19 mouse cellular contexts compared by ENCODE assay signal in the genomic region with DNA sequence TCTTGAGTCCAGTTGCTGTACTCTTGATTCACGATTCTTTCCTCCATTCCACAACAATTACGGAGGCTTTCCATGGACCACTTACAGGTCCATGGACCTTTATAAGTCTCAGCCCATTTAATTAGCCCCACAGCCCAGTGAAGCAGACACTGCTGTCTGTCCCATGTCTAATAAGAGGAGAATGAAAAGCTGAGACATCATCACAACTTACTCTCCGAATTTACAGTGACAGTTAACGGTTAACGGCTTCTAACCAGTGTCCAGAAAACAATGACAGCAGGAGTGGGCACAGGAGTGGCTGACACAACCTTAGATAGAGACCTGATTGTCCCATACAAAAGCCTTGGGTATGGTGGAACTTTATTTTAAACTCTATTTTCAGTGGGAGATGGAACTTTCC.
DNase-seq lines count a peak whose midpoint lies in the region; ATAC-seq lines count a peak whose summit lies in the region.
"Had no signal": no experiment of that assay in that cellular context is flagged by ENCODE, and none has a peak within 500 bp of the region (broad histone marks: within the 10 kb centered on the region; RNA-seq: fewer than 3 reads in every experiment).

No protein-coding gene starts in this region.

- no peak overlapping the region for H3K27ac ChIP-seq in hindbrain, embryonic 16.5 days (ENCODE audit: low read depth, low read length)

- 89% methylated on average over 5 of the region's 5 CpGs for WGBS in hindbrain, embryonic 16.5 days

- intact Hi-C loops in left cerebral cortex, postnatal 36 days (cut with DNase I), result no loop called here

- no peak overlapping the region for H3K9ac ChIP-seq in hindbrain, embryonic 16.5 days (ENCODE audit: low read depth, low read length)

- no peaks in the 10 kb centered on the region for H3K9me3 ChIP-seq in hindbrain, embryonic 16.5 days (ENCODE audit: control insufficient read depth, low read length)

- no peak for ATAC-seq in hindbrain, embryonic 16.5 days
- ATAC-seq: activated CD4-positive, CD25-positive, alpha-beta regulatory T cell, adult 4 months; CD4-positive, CD25-positive, alpha-beta regulatory T cell, adult 4 months; Patski had no signal

- no peaks in the 10 kb centered on the region for H3K4me1 ChIP-seq in hindbrain, embryonic 16.5 days (ENCODE audit: control insufficient read depth, insufficient read depth, low read depth, low read length)

- H3K4me3 ChIP-seq in hindbrain, embryonic 16.5 days (ENCODE audit: low read length), result no peak overlapping the region

- peak; percentile 60 for DNase-seq in retina, embryonic 14.5 days (ENCODE audit: low spot score)
- DNase-seq in retina, postnatal 1 day, result peak; percentile 68
- no peak for DNase-seq in left cerebral cortex, postnatal 36 days (ENCODE audit: low spot score in 2 of 2)
- DNase-seq: adrenal gland, adult 2 months; adrenal gland, adult 8-10 months; adrenal gland, postnatal 10 days; adrenal gland, postnatal 14 days; adrenal gland, postnatal 25 days; adrenal gland, postnatal 36 days; B cell, adult 2 months; cerebellum, adult 11 months; cerebellum, adult 11-12 months; cerebellum, adult 18-20 months had no signal

- H3K36me3 ChIP-seq in hindbrain, embryonic 16.5 days (ENCODE audit: control insufficient read depth, insufficient read depth, low read length), result no peaks in the 10 kb centered on the region
- H3K36me3 ChIP-seq: G1E had no signal

- no peak overlapping the region for H3K4me2 ChIP-seq in hindbrain, embryonic 16.5 days (ENCODE audit: low read length)

- H3K27me3 ChIP-seq in hindbrain, embryonic 16.5 days (replicated peaks; ENCODE audit: control insufficient read depth, insufficient read depth, low read length), result no peaks in the 10 kb centered on the region
- H3K27me3 ChIP-seq: CH12.LX, Patski had no signal

Comparison
In these comparisons a context has a peak if more than half of its experiments do, and no peak if none do; other contexts are left out.
1. DNase-seq: peak in retina, embryonic 14.5 days (single experiment) and retina, postnatal 1 day (single experiment); none in left cerebral cortex, postnatal 36 days (0 of 2).